17 mouse cellular contexts compared by ENCODE assay signal in the genomic region with DNA sequence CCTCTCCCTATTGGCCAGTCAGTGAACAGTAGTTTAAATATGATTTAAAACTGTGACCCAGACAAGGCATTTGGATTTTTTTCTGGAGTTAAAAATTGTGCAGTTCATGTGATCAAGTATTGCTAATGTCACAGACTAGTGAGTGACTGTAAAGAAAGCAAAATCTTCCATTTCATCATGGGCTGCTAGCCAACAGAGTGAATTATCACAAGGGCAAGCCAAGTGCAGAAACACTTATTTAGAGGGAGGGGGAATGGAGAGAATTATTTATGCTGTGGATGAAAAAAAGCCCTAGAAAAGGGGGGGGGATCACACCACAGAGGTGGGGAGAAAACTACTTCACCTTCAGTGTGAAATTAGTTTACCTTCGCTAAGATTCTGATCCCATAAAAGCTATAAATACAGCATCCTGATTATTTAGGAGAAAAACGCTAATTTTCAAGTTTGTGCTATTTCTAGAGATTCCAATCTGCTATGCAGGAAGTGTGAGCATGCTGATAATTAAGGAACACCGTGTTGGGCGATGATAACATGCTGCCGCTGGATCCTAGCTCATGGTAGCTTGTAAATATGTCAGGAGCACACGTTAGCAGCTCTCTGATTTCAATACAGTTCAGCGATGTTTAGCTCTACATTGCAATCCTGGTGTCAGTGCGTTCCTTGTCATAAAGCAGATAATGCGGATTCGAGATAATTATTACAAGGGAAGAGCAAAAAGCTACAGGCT.
"Had no signal": no experiment of that assay in that cellular context is flagged by ENCODE, and none has a peak within 500 bp of the region (broad histone marks: within the 10 kb centered on the region; RNA-seq: fewer than 3 reads in every experiment).

No protein-coding gene starts in this region.

- H3K4me2 ChIP-seq: kidney, embryonic 15.5 days; limb, embryonic 12.5 days; midbrain, embryonic 11.5 days; midbrain, embryonic 15.5 days; neural tube, embryonic 13.5 days had no signal

- H3K9me3 ChIP-seq: kidney, embryonic 15.5 days; limb, embryonic 12.5 days; midbrain, embryonic 15.5 days; neural tube, embryonic 13.5 days had no signal

- H3K9ac ChIP-seq: kidney, embryonic 15.5 days; limb, embryonic 12.5 days; liver, embryonic 14.5 days; midbrain, embryonic 15.5 days; neural tube, embryonic 13.5 days had no signal

- H3K4me3 ChIP-seq: kidney, embryonic 15.5 days; limb, embryonic 12.5 days; midbrain, embryonic 15.5 days; neural tube, embryonic 13.5 days had no signal

- H3K27me3 ChIP-seq: kidney, embryonic 15.5 days; limb, embryonic 12.5 days; midbrain, embryonic 15.5 days; neural tube, embryonic 13.5 days had no signal

- H3K27ac ChIP-seq: kidney, embryonic 15.5 days; limb, embryonic 12.5 days; liver, embryonic 14.5 days; midbrain, embryonic 15.5 days; neural tube, embryonic 13.5 days had no signal

- H3K36me3 ChIP-seq: kidney, embryonic 15.5 days; limb, embryonic 12.5 days; midbrain, embryonic 15.5 days; neural tube, embryonic 13.5 days had no signal

- H3K4me1 ChIP-seq: kidney, embryonic 15.5 days; limb, embryonic 12.5 days; midbrain, embryonic 15.5 days; neural tube, embryonic 13.5 days had no signal

- DNase-seq: kidney, adult 18-20 months; kidney, postnatal 25 days; liver; lung, adult 18-20 months; lung, postnatal 4 days; retina, postnatal 1 day; right cerebral cortex, postnatal 4 days; spleen, adult 18-20 months; thymus, adult 2 months; thymus, postnatal 25 days had no signal

- ATAC-seq: lung, postnatal 0 days; midbrain, embryonic 15.5 days had no signal
